Comparison of ENCODE assay signal across 24 mouse cellular contexts in genomic region chr5:116115071-116115834, GRCm38 (mm10). TPM values are rescaled to one million over a fixed set of nuclear protein-coding genes. Genes with fewer than 3 reads are reported as not detected.
A peak's percentile ranks its signal among the peaks of the same experiment; 100 is the strongest.
DNase-seq lines count a peak whose midpoint lies in the region; ATAC-seq and TF ChIP-seq lines count a peak whose summit lies in the region.
"Had no signal": no experiment of that assay in that cellular context is flagged by ENCODE, and none has a peak within 500 bp of the region (broad histone marks: within the 10 kb centered on the region; RNA-seq: fewer than 3 reads in every experiment).

No protein-coding gene starts in this region.

- H3K9ac ChIP-seq in forebrain, postnatal 0 days, result no peak overlapping the region
- no peak overlapping the region for H3K9ac ChIP-seq in forebrain, embryonic 13.5 days
- no peak overlapping the region for H3K9ac ChIP-seq in limb, embryonic 14.5 days (ENCODE audit: low read depth, low read length, severe bottlenecking)
- H3K9ac ChIP-seq: heart, embryonic 15.5 days; limb, embryonic 15.5 days had no signal

- H3K27ac ChIP-seq in forebrain, postnatal 0 days (ENCODE audit: low read depth, low read length), result no peak overlapping the region
- no peak overlapping the region for H3K27ac ChIP-seq in forebrain, embryonic 13.5 days
- H3K27ac ChIP-seq in limb, embryonic 14.5 days (replicated peaks; ENCODE audit: low read depth, low read length), result no peak overlapping the region
- H3K27ac ChIP-seq in limb, embryonic 10.5 days, result no peak overlapping the region
- H3K27ac ChIP-seq: heart, adult 2 months; heart, embryonic 15.5 days; left cerebral cortex, adult 2 months; limb, embryonic 15.5 days had no signal

- H3K4me2 ChIP-seq in forebrain, postnatal 0 days (ENCODE audit: low read depth), result no peak overlapping the region
- no peak overlapping the region for H3K4me2 ChIP-seq in forebrain, embryonic 13.5 days
- H3K4me2 ChIP-seq in limb, embryonic 14.5 days (replicated peaks; ENCODE audit: low read depth, low read length, severe bottlenecking), result no peak overlapping the region
- H3K4me2 ChIP-seq: heart, embryonic 15.5 days; limb, embryonic 15.5 days had no signal

- ATAC-seq in forebrain, postnatal 0 days, result no peak
- no peak for ATAC-seq in forebrain, embryonic 13.5 days
- ATAC-seq in limb, embryonic 14.5 days (ENCODE audit: low FRiP score, low read depth), result no peak
- ATAC-seq: activated CD4-positive, CD25-positive, alpha-beta regulatory T cell, adult 4 months; intestine, postnatal 0 days; Patski had no signal

- TF ChIP-seq POLR2A in limb, embryonic 14.5 days (IDR thresholded peaks at IDR 0.05; ENCODE audit: borderline replicate concordance, extremely low read depth, insufficient read depth, insufficient read length), result no peak

- TF ChIP-seq CTCF in forebrain, postnatal 0 days (IDR thresholded peaks at IDR 0.05; ENCODE audit: low read depth), result no peak

- WGBS in forebrain, postnatal 0 days, result 40% methylated on average over 14 of the region's 14 CpGs
- 66% methylated on average over 14 of the region's 14 CpGs for WGBS in forebrain, embryonic 13.5 days
- 50% methylated on average over 14 of the region's 14 CpGs for WGBS in limb, embryonic 14.5 days
- 74% methylated on average over 14 of the region's 14 CpGs for WGBS in limb, embryonic 10.5 days

- no peaks in the 10 kb centered on the region for H3K9me3 ChIP-seq in forebrain, postnatal 0 days (ENCODE audit: low read length)
- no peaks in the 10 kb centered on the region for H3K9me3 ChIP-seq in forebrain, embryonic 13.5 days (replicated peaks)
- H3K9me3 ChIP-seq in limb, embryonic 14.5 days (ENCODE audit: control insufficient read depth, low read length), result no peaks in the 10 kb centered on the region
- no peaks in the 10 kb centered on the region for H3K9me3 ChIP-seq in limb, embryonic 10.5 days (replicated peaks)
- H3K9me3 ChIP-seq: heart, embryonic 15.5 days; limb, embryonic 15.5 days had no signal

- no peak overlapping the region for H3K4me3 ChIP-seq in forebrain, postnatal 0 days (ENCODE audit: low read depth, low read length)
- H3K4me3 ChIP-seq in forebrain, embryonic 13.5 days, result no peak overlapping the region
- no peak overlapping the region for H3K4me3 ChIP-seq in limb, embryonic 14.5 days (replicated peaks; ENCODE audit: low read length)
- H3K4me3 ChIP-seq in limb, embryonic 10.5 days, result no peak overlapping the region
- H3K4me3 ChIP-seq: heart, adult 2 months; heart, embryonic 15.5 days; left cerebral cortex, adult 2 months; limb, embryonic 15.5 days had no signal

- no peaks in the 10 kb centered on the region for H3K4me1 ChIP-seq in forebrain, postnatal 0 days (ENCODE audit: insufficient read depth)
- H3K4me1 ChIP-seq in forebrain, embryonic 13.5 days, result peaks cover 5% of the 10 kb centered on the region; the same call in 1 of the 2 replicates
- H3K4me1 ChIP-seq in limb, embryonic 14.5 days (ENCODE audit: control insufficient read depth, insufficient read depth, low read length), result no peaks in the 10 kb centered on the region
- H3K4me1 ChIP-seq in limb, embryonic 10.5 days, result no peaks in the 10 kb centered on the region
- H3K4me1 ChIP-seq: heart, embryonic 15.5 days had no signal

- no peaks in the 10 kb centered on the region for H3K36me3 ChIP-seq in forebrain, postnatal 0 days (ENCODE audit: insufficient read depth)
- no peaks in the 10 kb centered on the region for H3K36me3 ChIP-seq in forebrain, embryonic 13.5 days (ENCODE audit: poor library complexity, severe bottlenecking)
- no peaks in the 10 kb centered on the region for H3K36me3 ChIP-seq in limb, embryonic 14.5 days (ENCODE audit: control insufficient read depth, insufficient read depth, low read length)
- no peaks in the 10 kb centered on the region for H3K36me3 ChIP-seq in limb, embryonic 10.5 days
- H3K36me3 ChIP-seq: heart, embryonic 15.5 days; limb, embryonic 15.5 days had no signal

- peak; percentile 61 for DNase-seq in forebrain, postnatal 0 days
- peak; percentile 20 for DNase-seq in limb, embryonic 14.5 days (ENCODE audit: low spot score)
- no peak for DNase-seq in limb, embryonic 10.5 days (ENCODE audit: low spot score)
- peak; percentile 48 to 67 for DNase-seq in right cerebral cortex, postnatal 10 days (ENCODE audit: low spot score in 2 of 2)
- no peak for DNase-seq in right cerebral cortex, postnatal 14 days
- DNase-seq in telencephalon, adult 2 months (ENCODE audit: low read depth, low spot score), result peak; percentile 12
- DNase-seq: adrenal gland, postnatal 25 days; B cell, adult 2 months; gastrocnemius, postnatal 10 days; heart, adult 2 months; thymus, adult 2 months had no signal

- H3K27me3 ChIP-seq in forebrain, postnatal 0 days (ENCODE audit: insufficient read depth, low read length), result no peaks in the 10 kb centered on the region
- H3K27me3 ChIP-seq in forebrain, embryonic 13.5 days, result no peaks in the 10 kb centered on the region; the same call in 1 of the 2 replicates
- H3K27me3 ChIP-seq in limb, embryonic 14.5 days (ENCODE audit: control insufficient read depth, insufficient read depth, low read length), result no peaks in the 10 kb centered on the region
- no peaks in the 10 kb centered on the region for H3K27me3 ChIP-seq in limb, embryonic 10.5 days (ENCODE audit: low read depth, poor library complexity, severe bottlenecking)
- H3K27me3 ChIP-seq: limb, embryonic 15.5 days had no signal

RNA-seq across cellular contexts. Expression of gene Tmem233, which starts 32.2 kb away (rescaled TPM):
- total RNA-seq in forebrain, postnatal 0 days (2014; rRNA removed), result not detected in 2 replicates
- polyA plus RNA-seq in forebrain, postnatal 0 days (2015; fragmentation: Nextera tagmentation; extraction: Ambion mirVana), result not detected in 2 replicates
- not detected in 2 replicates for polyA plus RNA-seq in forebrain, embryonic 13.5 days (2015; fragmentation: Nextera tagmentation; extraction: Ambion mirVana)
- polyA plus RNA-seq in limb, embryonic 14.5 days (2012; rRNA removed), result 0.09 and 0.33 TPM in 2 replicates
- not detected in 2 replicates for polyA plus RNA-seq in limb, embryonic 14.5 days (2014; fragmentation: Nextera tagmentation; extraction: Ambion mirVana)
- not detected in 2 replicates for polyA plus RNA-seq in limb, embryonic 10.5 days (2016; fragmentation: Nextera tagmentation; extraction: Ambion mirVana)
- total RNA-seq: adrenal gland, postnatal 25 days; heart, adult 2 months; layer of hippocampus, adult 18-20 months; left cerebral cortex, adult 2 months had no signal
- polyA plus RNA-seq: activated CD4-positive, CD25-positive, alpha-beta regulatory T cell, adult 4 months; embryonic facial prominence, embryonic 11.5 days; heart, adult 2 months; heart, embryonic 15.5 days; hindbrain, embryonic 11.5 days; intestine, postnatal 0 days; kidney, embryonic 16.5 days; liver, embryonic 16.5 days; neural tube, embryonic 14.5 days; Patski; thymus, adult 2 months had no signal

Comparison
In these comparisons a context has a peak if more than half of its experiments do, and no peak if none do; other contexts are left out.
1. DNase-seq: peak in forebrain, postnatal 0 days (single experiment), limb, embryonic 14.5 days (single experiment), right cerebral cortex, postnatal 10 days (2 of 2) and telencephalon, adult 2 months (single experiment); none in limb, embryonic 10.5 days (single experiment) and right cerebral cortex, postnatal 14 days (single experiment).